ENCODE assay signal across 9 mouse cellular contexts in the genomic region with DNA sequence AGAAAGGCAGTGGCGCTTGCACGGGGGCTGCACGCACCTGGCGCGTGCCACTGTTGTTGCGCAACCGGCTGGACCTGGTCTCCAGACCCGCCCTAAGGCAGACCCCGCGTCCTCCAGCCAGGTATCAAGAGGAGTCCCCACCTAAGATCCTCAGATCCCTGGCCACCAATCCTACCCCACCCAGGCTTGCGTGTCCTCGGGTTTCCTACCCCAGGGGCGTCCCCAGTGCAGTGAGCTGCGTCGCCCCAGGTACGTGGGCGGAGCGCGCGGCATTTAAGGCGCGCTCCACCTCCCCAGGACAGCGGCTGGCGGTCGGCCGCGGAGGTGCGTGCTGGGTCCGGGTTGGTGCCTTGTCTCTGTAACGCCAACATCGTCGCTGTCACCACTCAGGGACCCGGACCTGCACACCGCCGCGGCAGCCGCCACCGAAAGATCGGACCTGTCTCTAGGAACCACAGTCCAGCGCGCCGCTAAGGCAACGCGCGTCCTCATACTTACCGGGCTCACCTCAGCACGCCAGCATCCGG. TPM values are rescaled to one million over a fixed set of nuclear protein-coding genes. Genes with fewer than 3 reads are reported as not detected.
A peak's percentile ranks its signal among the peaks of the same experiment; 100 is the strongest.
DNase-seq lines count a peak whose midpoint lies in the region; ATAC-seq and TF ChIP-seq lines count a peak whose summit lies in the region.
"Had no signal": no experiment of that assay in that cellular context is flagged by ENCODE, and none has a peak within 500 bp of the region (broad histone marks: within the 10 kb centered on the region; RNA-seq: fewer than 3 reads in every experiment).

TSS of gene Atp12a (plus strand) at position 358 of the 527 bp plus-strand sequence.

- 1% methylated on average over 48 of the region's 48 CpGs for WGBS in hindbrain, embryonic 10.5 days
- WGBS in liver, embryonic 14.5 days (ENCODE audit: insufficient replicate concordance) = 2% methylated on average over 48 of the region's 48 CpGs

- H3K4me3 ChIP-seq in hindbrain, embryonic 10.5 days = peak within 1 kb of the TSS; percentile 50
- peak within 1 kb of the TSS in 1 of 2 experiments; percentile 16; a peak in 1 of 4 replicates for H3K4me3 ChIP-seq in liver, embryonic 14.5 days (ENCODE audit: insufficient read depth in 1 of 2, low read depth in 2 of 2, low read length in 2 of 2)

- no peak within 1 kb of the TSS for H3K9ac ChIP-seq in liver, embryonic 14.5 days (replicated peaks)

- no peak within 1 kb of the TSS for H3K27ac ChIP-seq in hindbrain, embryonic 10.5 days
- H3K27ac ChIP-seq in liver, embryonic 14.5 days = no peak within 1 kb of the TSS

- no peak for TF ChIP-seq CTCF in liver, embryonic 14.5 days (IDR thresholded peaks at IDR 0.05; ENCODE audit: low read depth)

- peaks cover 65% of the 10 kb centered on the region for H3K27me3 ChIP-seq in hindbrain, embryonic 10.5 days (ENCODE audit: insufficient read depth, poor library complexity, severe bottlenecking)
- peaks cover 21% of the 10 kb centered on the region for H3K27me3 ChIP-seq in liver, embryonic 14.5 days (ENCODE audit: control insufficient read depth, insufficient read depth, low read length)
- H3K27me3 ChIP-seq: CH12.LX had no signal

- peak within 1 kb of the TSS; percentile 42 for H3K4me2 ChIP-seq in liver, embryonic 14.5 days (ENCODE audit: low read depth)

- peak; percentile 84 for DNase-seq in heart, adult 11 months
- DNase-seq in heart, adult 9 months (ENCODE audit: low spot score in 2 of 2) = no peak
- DNase-seq in Muller cell, postnatal 12 days (ENCODE audit: inconsistent ontology term) = peak; percentile 16
- peak; percentile 10 for DNase-seq in hindbrain, embryonic 10.5 days (ENCODE audit: low spot score)
- no peak for DNase-seq in liver, embryonic 14.5 days (ENCODE audit: low read depth in 3 of 3, low spot score in 3 of 3)
- DNase-seq in natural killer cell, adult 2 months (ENCODE audit: low spot score in 2 of 2) = no peak
- DNase-seq in layer of hippocampus, postnatal 14 days (ENCODE audit: low spot score in 2 of 2) = no peak

- ATAC-seq in liver, embryonic 14.5 days (ENCODE audit: insufficient read depth) = no peak
- ATAC-seq in inflammation-experienced regulatory T-cells, adult 6 months = no peak

- H3K36me3 ChIP-seq in hindbrain, embryonic 10.5 days = no peaks in the 10 kb centered on the region
- H3K36me3 ChIP-seq in liver, embryonic 14.5 days (replicated peaks; ENCODE audit: control insufficient read depth, insufficient read depth, low read depth) = no peaks in the 10 kb centered on the region

- no peaks in the 10 kb centered on the region for H3K9me3 ChIP-seq in hindbrain, embryonic 10.5 days
- H3K9me3 ChIP-seq in liver, embryonic 14.5 days (ENCODE audit: control insufficient read depth, low read length) = no peaks in the 10 kb centered on the region

- no peak for TF ChIP-seq EP300 in liver, embryonic 14.5 days (IDR thresholded peaks at IDR 0.05; ENCODE audit: low read depth)

- peaks cover 8% of the 10 kb centered on the region for H3K4me1 ChIP-seq in hindbrain, embryonic 10.5 days (replicated peaks)
- no peaks in the 10 kb centered on the region for H3K4me1 ChIP-seq in liver, embryonic 14.5 days (replicated peaks; ENCODE audit: control insufficient read depth in 2 of 2, insufficient read depth in 2 of 2, low read length in 1 of 2)

RNA-seq across cellular contexts. Expression of gene Atp12a, which starts in this region (rescaled TPM):
- not detected in 2 replicates for polyA plus RNA-seq in hindbrain, embryonic 10.5 days (2016; fragmentation: Nextera tagmentation; extraction: Ambion mirVana)
- not detected in 2 replicates for polyA plus RNA-seq in liver, embryonic 14.5 days (2012; rRNA removed)
- not detected in 2 replicates for polyA plus RNA-seq in liver, embryonic 14.5 days (2014; fragmentation: Nextera tagmentation; extraction: Ambion mirVana)
- polyA plus RNA-seq in inflammation-experienced regulatory T-cells, adult 6 months (2017; shearing (Covaris generic)) = not detected
- not detected for total RNA-seq in layer of hippocampus, postnatal 14 days (2021)
- total RNA-seq: CH12.LX had no signal

Comparison
In these comparisons a context has a peak if more than half of its experiments do, and no peak if none do; other contexts are left out.
1. DNase-seq: peak in heart, adult 11 months (single experiment) and Muller cell, postnatal 12 days (single experiment); none in heart, adult 9 months (0 of 2), liver, embryonic 14.5 days (0 of 3), natural killer cell, adult 2 months (0 of 2) and layer of hippocampus, postnatal 14 days (0 of 2).
2. Peak in DNase-seq and H3K4me3 ChIP-seq in hindbrain, embryonic 10.5 days; RNA of the gene not detected or under 1 TPM.